Mouse (Mus musculus): Measurements from ENCODE around the gene Cntnap1. TPM values are rescaled to one million over a fixed set of nuclear protein-coding genes. Genes with fewer than 3 reads are reported as not detected.

Cntnap1 gene
- polyA plus RNA-seq, 1 experiment, result 0.44 TPM

GRCm38 (mm10) chr11:101167211-101167962 lies 2.9 kb upstream of the Cntnap1 start:
- TF ChIP-seq POLR2A (IDR thresholded peaks at IDR 0.05; ENCODE audit: control insufficient read depth, low read depth, low read length) (no peak), CTCF (IDR thresholded peaks at IDR 0.05; ENCODE audit: control insufficient read depth, insufficient read depth, insufficient replicate concordance, low read depth, low read length) (no peak)
- Histone ChIP-seq H3K27me3 (ENCODE audit: control insufficient read depth, insufficient read depth, low read length) (peaks cover 4% of the 10 kb centered on the region), H3K4me1 (ENCODE audit: control insufficient read depth, insufficient read depth, low read length) (peaks cover 22% of the 10 kb centered on the region), H3K27ac (ENCODE audit: control insufficient read depth, insufficient read depth, low read depth, low read length) (no peak overlapping the region), H3K36me3 (ENCODE audit: control insufficient read depth, insufficient read depth, low read length) (no peaks in the 10 kb centered on the region), H3K4me3 (ENCODE audit: control insufficient read depth, low read depth, low read length) (no peak overlapping the region)

GRCm38 (mm10) chr11:101167963-101168300 lies 2.4 kb upstream of the Cntnap1 start:
- Histone ChIP-seq H3K4me1 (ENCODE audit: control insufficient read depth, insufficient read depth, low read length) (peaks cover 23% of the 10 kb centered on the region), H3K27ac (ENCODE audit: control insufficient read depth, insufficient read depth, low read depth, low read length) (no peak overlapping the region), H3K36me3 (ENCODE audit: control insufficient read depth, insufficient read depth, low read length) (no peaks in the 10 kb centered on the region), H3K4me3 (ENCODE audit: control insufficient read depth, low read depth, low read length) (no peak overlapping the region), H3K27me3 (ENCODE audit: control insufficient read depth, insufficient read depth, low read length) (peaks cover 4% of the 10 kb centered on the region)
- TF ChIP-seq POLR2A (IDR thresholded peaks at IDR 0.05; ENCODE audit: control insufficient read depth, low read depth, low read length) (no peak), CTCF (IDR thresholded peaks at IDR 0.05; ENCODE audit: control insufficient read depth, insufficient read depth, insufficient replicate concordance, low read depth, low read length) (no peak)

GRCm38 (mm10) chr11:101168301-101168980 lies 1.9 kb upstream of the Cntnap1 start:
- no peaks in the 10 kb centered on the region for H3K36me3 ChIP-seq (ENCODE audit: control insufficient read depth, insufficient read depth, low read length)
- no peak overlapping the region for H3K27ac ChIP-seq (ENCODE audit: control insufficient read depth, insufficient read depth, low read depth, low read length)
- TF ChIP-seq POLR2A (IDR thresholded peaks at IDR 0.05; ENCODE audit: control insufficient read depth, low read depth, low read length) (no peak), CTCF (IDR thresholded peaks at IDR 0.05; ENCODE audit: control insufficient read depth, insufficient read depth, insufficient replicate concordance, low read depth, low read length) (no peak)
- H3K4me3 ChIP-seq (ENCODE audit: control insufficient read depth, low read depth, low read length), result no peak overlapping the region
- peaks cover 4% of the 10 kb centered on the region for H3K27me3 ChIP-seq (ENCODE audit: control insufficient read depth, insufficient read depth, low read length)
- H3K4me1 ChIP-seq (ENCODE audit: control insufficient read depth, insufficient read depth, low read length), result peaks cover 24% of the 10 kb centered on the region

GRCm38 (mm10) chr11:101169301-101170107 lies 819 bp upstream of the Cntnap1 start:
- Histone ChIP-seq H3K4me3 (ENCODE audit: control insufficient read depth, low read depth, low read length) (peak overlapping the region; percentile 83), H3K36me3 (ENCODE audit: control insufficient read depth, insufficient read depth, low read length) (no peaks in the 10 kb centered on the region), H3K4me1 (ENCODE audit: control insufficient read depth, insufficient read depth, low read length) (peaks cover 21% of the 10 kb centered on the region), H3K27me3 (ENCODE audit: control insufficient read depth, insufficient read depth, low read length) (peaks cover 4% of the 10 kb centered on the region), H3K27ac (ENCODE audit: control insufficient read depth, insufficient read depth, low read depth, low read length) (no peak overlapping the region)
- TF ChIP-seq POLR2A (IDR thresholded peaks at IDR 0.05; ENCODE audit: control insufficient read depth, low read depth, low read length), result no peak

- peaks cover 2% of the 10 kb centered on the region; the same call in 1 of the 2 replicates for H3K27me3 ChIP-seq (ENCODE audit: control insufficient read depth, insufficient read depth, low read length)
- H3K4me1 ChIP-seq (ENCODE audit: control insufficient read depth, insufficient read depth, low read length), result peaks cover 24% of the 10 kb centered on the region
- no peaks in the 10 kb centered on the region for H3K36me3 ChIP-seq (ENCODE audit: control insufficient read depth, insufficient read depth, low read length)
- TF ChIP-seq CTCF (IDR thresholded peaks at IDR 0.05; ENCODE audit: control insufficient read depth, insufficient read depth, insufficient replicate concordance, low read depth, low read length), result no peak
- no peak; the same call in 1 of the 2 replicates for TF ChIP-seq POLR2A (IDR thresholded peaks at IDR 0.05; ENCODE audit: control insufficient read depth, low read depth, low read length)
- H3K4me3 ChIP-seq (ENCODE audit: control insufficient read depth, low read depth, low read length), result peak within 1 kb of the TSS; percentile 83
- H3K27ac ChIP-seq (ENCODE audit: control insufficient read depth, insufficient read depth, low read depth, low read length), result peak within 1 kb of the TSS; percentile 52
Observed at GRCm38 (mm10) chr11:101170811-101171610, 688 bp downstream of the Cntnap1 start, which contains the start of gene Plekhh3. Gene Plekhh3 (minus strand): TSS chr11:101171351.

- peaks cover 2% of the 10 kb centered on the region; the same call in 1 of the 2 replicates for H3K27me3 ChIP-seq (ENCODE audit: control insufficient read depth, insufficient read depth, low read length)
Observed at GRCm38 (mm10) chr11:101171721-101172433, 1.6 kb downstream of the Cntnap1 start.

More at GRCm38 (mm10) chr11:101171721-101172433, 1.6 kb downstream of the Cntnap1 start:
- no peaks in the 10 kb centered on the region for H3K36me3 ChIP-seq (ENCODE audit: control insufficient read depth, insufficient read depth, low read length)
- H3K4me1 ChIP-seq (ENCODE audit: control insufficient read depth, insufficient read depth, low read length), result peaks cover 27% of the 10 kb centered on the region
- no peak for TF ChIP-seq POLR2A (IDR thresholded peaks at IDR 0.05; ENCODE audit: control insufficient read depth, low read depth, low read length)
- no peak for TF ChIP-seq CTCF (IDR thresholded peaks at IDR 0.05; ENCODE audit: control insufficient read depth, insufficient read depth, insufficient replicate concordance, low read depth, low read length)
- peak overlapping the region; percentile 52 for H3K27ac ChIP-seq (ENCODE audit: control insufficient read depth, insufficient read depth, low read depth, low read length)
- peak overlapping the region; percentile 67 for H3K4me3 ChIP-seq (ENCODE audit: control insufficient read depth, low read depth, low read length)
